Mouse (Mus musculus) layer of hippocampus, postnatal 10 days (tissue): ENCODE results near the gene Meis1. TPM values are rescaled to one million over a fixed set of nuclear protein-coding genes. Genes with fewer than 3 reads are reported as not detected.

ENCODE experiments used
- DNase-seq, 2 experiments: peaks; one replicate each; pipeline ENCODE4 v3.0.0; 2021; ENCODE audit warnings: low spot score in 2 of 2
- total RNA-seq, 2 experiments: library from RNA; stranded (reverse); gene quantifications; 2 replicates each; pipeline ENCODE4 v1.2.3; 2021

Meis1 gene
- total RNA-seq, 2 experiments from 2014 or later: 1.8 to 2.2 TPM

GRCm38 (mm10) chr11:18846472-18846871 is 172.3 kb downstream of the Meis1 start:
- DNase-seq: no peak

- no peak for DNase-seq
These were observed 172.9 kb downstream of the Meis1 start for GRCm38 (mm10) chr11:18845900-18846299.

GRCm38 (mm10) chr11:18845466-18845865 is 173.3 kb downstream of the Meis1 start:
- DNase-seq: no peak

- DNase-seq: no peak
These were observed 188.7 kb downstream of the Meis1 start for GRCm38 (mm10) chr11:18830087-18830486.
